Comparison of ENCODE assay signal across 11 mouse cellular contexts in the genomic region with DNA sequence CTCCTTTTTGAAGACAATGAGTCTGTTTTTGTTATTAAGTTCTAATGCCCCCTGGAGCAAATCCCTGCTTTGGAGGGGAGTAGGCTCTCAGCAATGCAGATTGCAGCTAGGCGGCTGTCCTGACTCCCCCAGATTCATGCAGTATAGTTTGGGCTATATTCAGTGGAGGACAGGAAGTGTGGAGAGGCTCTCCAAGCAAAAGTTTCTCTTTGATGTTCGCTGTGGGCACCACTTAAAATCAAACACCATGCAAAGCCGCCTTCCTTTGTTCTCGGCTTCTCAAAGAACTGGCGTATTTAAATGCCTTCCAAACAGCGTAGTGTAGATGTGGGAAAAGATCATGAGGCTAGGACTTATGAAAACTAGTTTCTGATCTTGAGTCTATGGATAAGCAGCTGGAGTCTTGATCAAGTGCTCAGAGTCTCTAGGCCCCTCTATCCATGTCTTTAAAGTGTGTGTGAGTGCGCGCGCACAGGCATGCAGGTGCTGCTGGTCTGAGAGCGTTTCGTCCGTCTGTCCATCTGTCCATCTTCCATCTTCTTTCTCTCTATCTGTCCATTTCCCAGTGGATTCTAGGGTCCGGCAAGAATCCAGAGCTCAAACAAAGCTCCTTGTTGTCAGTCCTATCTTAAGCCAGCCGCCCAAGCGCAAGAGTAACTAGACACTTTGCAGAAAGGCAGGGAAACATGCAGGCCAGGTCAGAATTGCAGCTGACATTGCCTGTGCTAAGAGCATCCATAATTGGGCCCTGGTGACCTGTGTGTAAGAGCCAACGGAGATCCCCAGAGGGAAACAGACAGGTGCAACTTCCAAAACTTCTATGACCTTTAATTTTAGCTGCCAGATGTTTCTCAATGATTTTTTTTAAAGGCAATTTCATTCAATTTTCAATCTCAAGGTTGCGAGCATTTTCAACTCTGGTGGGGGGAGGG.
A peak's percentile ranks its signal among the peaks of the same experiment; 100 is the strongest.
DNase-seq lines count a peak whose midpoint lies in the region; ATAC-seq and TF ChIP-seq lines count a peak whose summit lies in the region.
"Had no signal": no experiment of that assay in that cellular context is flagged by ENCODE, and none has a peak within 500 bp of the region (broad histone marks: within the 10 kb centered on the region; RNA-seq: fewer than 3 reads in every experiment).

No protein-coding gene starts in this region.

- peak; percentile 20 for DNase-seq in gastrocnemius, postnatal 14 days
- no peak for DNase-seq in gastrocnemius, postnatal 10 days
- no peak for DNase-seq in testis, postnatal 10 days (ENCODE audit: low spot score)
- DNase-seq in limb, embryonic 11.5 days (ENCODE audit: low spot score), result peak; percentile 42
- no peak for DNase-seq in frontal cortex, adult 2 months (ENCODE audit: extremely low spot score in 1 of 2, low spot score in 1 of 2)
- DNase-seq in frontal cortex, postnatal 36 days (ENCODE audit: low spot score in 2 of 2), result no peak
- DNase-seq in thymus, postnatal 36 days, result no peak
- DNase-seq: lung, postnatal 14 days had no signal

- no peaks in the 10 kb centered on the region for H3K27me3 ChIP-seq in testis, adult 2 months (ENCODE audit: control insufficient read depth, insufficient read depth, low read length)
- H3K27me3 ChIP-seq in limb, embryonic 11.5 days (ENCODE audit: control insufficient read depth, insufficient read depth, low read length), result no peaks in the 10 kb centered on the region
- H3K27me3 ChIP-seq: intestine, embryonic 15.5 days had no signal

- 59% methylated on average over 17 of the region's 17 CpGs for WGBS in limb, embryonic 11.5 days

- no peak for TF ChIP-seq POLR2A in testis, adult 2 months (IDR thresholded peaks at IDR 0.05; ENCODE audit: control insufficient read depth, low read depth, low read length)

- no peak for TF ChIP-seq CTCF in testis, adult 2 months (IDR thresholded peaks at IDR 0.05; ENCODE audit: control insufficient read depth, insufficient read depth, insufficient replicate concordance, low read depth, low read length)

- H3K4me2 ChIP-seq in limb, embryonic 11.5 days (ENCODE audit: low read depth, severe bottlenecking), result no peak overlapping the region
- H3K4me2 ChIP-seq: intestine, embryonic 15.5 days had no signal

- ATAC-seq in limb, embryonic 11.5 days (ENCODE audit: insufficient number of reproducible peaks, low FRiP score, low TSS enrichment, low read depth), result no peak

- H3K9me3 ChIP-seq in limb, embryonic 11.5 days (ENCODE audit: control insufficient read depth, low read length), result no peaks in the 10 kb centered on the region
- H3K9me3 ChIP-seq: intestine, embryonic 15.5 days had no signal

- peaks cover 6% of the 10 kb centered on the region for H3K4me1 ChIP-seq in testis, adult 2 months (ENCODE audit: control insufficient read depth, insufficient read depth, low read length)
- H3K4me1 ChIP-seq in limb, embryonic 11.5 days (ENCODE audit: control insufficient read depth, insufficient read depth, low read length), result peaks cover 17% of the 10 kb centered on the region

- intact Hi-C loops in gastrocnemius, postnatal 14 days (cut with DNase I; ENCODE audit: low total_unique reads), result no loop called here

- H3K9ac ChIP-seq in limb, embryonic 11.5 days (ENCODE audit: low read length), result no peak overlapping the region
- H3K9ac ChIP-seq: intestine, embryonic 15.5 days had no signal

- no peaks in the 10 kb centered on the region for H3K36me3 ChIP-seq in testis, adult 2 months (ENCODE audit: control insufficient read depth, insufficient read depth, low read length)
- H3K36me3 ChIP-seq in limb, embryonic 11.5 days (ENCODE audit: control insufficient read depth, insufficient read depth, low read length), result no peaks in the 10 kb centered on the region
- H3K36me3 ChIP-seq: intestine, embryonic 15.5 days had no signal

- H3K4me3 ChIP-seq in testis, adult 2 months (ENCODE audit: control insufficient read depth, low read depth, low read length), result no peak overlapping the region
- H3K4me3 ChIP-seq in limb, embryonic 11.5 days (ENCODE audit: low read depth, low read length), result no peak overlapping the region
- H3K4me3 ChIP-seq: erythroblast, embryonic 14.5 days; intestine, embryonic 15.5 days had no signal

- 0 out of 2 replicates have a peak overlapping the region, but pooled peaks have one; percentile 29 for H3K27ac ChIP-seq in testis, adult 2 months (ENCODE audit: control insufficient read depth, insufficient read depth, low read depth, low read length)
- H3K27ac ChIP-seq in limb, embryonic 11.5 days (replicated peaks; ENCODE audit: low read depth, low read length), result peak overlapping the region; percentile 10

Comparison
In these comparisons a context has a peak if more than half of its experiments do, and no peak if none do; other contexts are left out.
1. DNase-seq: peak in gastrocnemius, postnatal 14 days (single experiment) and limb, embryonic 11.5 days (single experiment); none in gastrocnemius, postnatal 10 days (single experiment), testis, postnatal 10 days (single experiment), frontal cortex, adult 2 months (0 of 2), frontal cortex, postnatal 36 days (0 of 2) and thymus, postnatal 36 days (0 of 2).